Mouse (Mus musculus): ENCODE data around the gene Fbxw7. TPM values are rescaled to one million over a fixed set of nuclear protein-coding genes. Genes with fewer than 3 reads are reported as not detected.

Gene Fbxw7
- 2.2 and 2.6 TPM in 2 replicates for polyA plus RNA-seq (2012; rRNA removed)

DNA sequence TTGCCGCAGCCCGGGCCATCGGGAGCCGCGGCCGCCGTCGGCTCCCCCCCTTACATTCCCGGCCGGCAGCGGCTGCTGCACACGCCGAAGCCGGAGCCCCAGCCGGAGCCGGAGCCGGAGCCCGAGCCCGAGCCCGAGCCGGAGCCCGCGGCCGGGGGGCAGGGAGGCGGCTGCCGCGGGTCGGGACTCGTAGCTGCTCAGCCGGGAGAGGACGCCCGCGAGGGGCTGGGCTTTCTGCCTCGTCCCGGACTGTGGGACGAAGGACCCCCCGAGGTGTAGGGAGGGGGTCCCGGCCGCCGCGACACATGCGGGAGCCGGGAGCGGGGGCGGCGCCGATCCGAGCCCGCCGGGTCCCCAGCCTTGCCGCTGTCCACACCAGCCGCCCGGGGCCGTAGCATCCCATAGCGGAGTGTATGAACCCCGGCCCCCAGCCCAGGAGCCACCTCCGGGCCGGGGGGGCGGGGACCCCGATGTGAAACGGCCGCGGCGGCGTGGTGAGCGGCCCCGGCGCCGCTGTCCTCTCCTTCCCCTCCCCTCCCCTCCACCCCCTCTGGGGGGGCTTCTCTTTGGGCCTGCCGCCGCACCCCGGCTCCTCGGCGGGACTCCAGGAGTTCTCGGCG, at the start of gene Fbxw7:
Fbxw7 (plus strand) TSS at position 507 of the 620 bp plus-strand sequence.

Other genes with a start within 250 kb of the Fbxw7 start
- 12.5 and 12.9 TPM in 2 replicates for gene Arfip1, start 232.6 kb upstream of the Fbxw7 start, polyA plus RNA-seq (2012; rRNA removed)
- gene Tigd4, start 221.7 kb upstream of the Fbxw7 start, polyA plus RNA-seq (2012; rRNA removed): not detected in 2 replicates
- 1.1 and 1.6 TPM in 2 replicates for gene Tmem154, start 149.1 kb upstream of the Fbxw7 start, polyA plus RNA-seq (2012; rRNA removed)